Mouse (Mus musculus): ENCODE measurements around the gene Znhit1. TPM values are rescaled to one million over a fixed set of nuclear protein-coding genes. Genes with fewer than 3 reads are reported as not detected.

The Znhit1 gene
- 10 to 100 TPM; 83.2 to 88.3 TPM for total RNA-seq (2023)

GRCm38 (mm10) chr5:136987934-136988271 lies at the start of gene Znhit1:
TSS of gene Znhit1 (minus strand) at chr5:136988021.

GRCm38 (mm10) chr5:137026092-137026491 lies 38.3 kb upstream of the Znhit1 start, which contains the start of gene Vgf:
TSS of gene Vgf (plus strand) at chr5:137026392.

DNA sequence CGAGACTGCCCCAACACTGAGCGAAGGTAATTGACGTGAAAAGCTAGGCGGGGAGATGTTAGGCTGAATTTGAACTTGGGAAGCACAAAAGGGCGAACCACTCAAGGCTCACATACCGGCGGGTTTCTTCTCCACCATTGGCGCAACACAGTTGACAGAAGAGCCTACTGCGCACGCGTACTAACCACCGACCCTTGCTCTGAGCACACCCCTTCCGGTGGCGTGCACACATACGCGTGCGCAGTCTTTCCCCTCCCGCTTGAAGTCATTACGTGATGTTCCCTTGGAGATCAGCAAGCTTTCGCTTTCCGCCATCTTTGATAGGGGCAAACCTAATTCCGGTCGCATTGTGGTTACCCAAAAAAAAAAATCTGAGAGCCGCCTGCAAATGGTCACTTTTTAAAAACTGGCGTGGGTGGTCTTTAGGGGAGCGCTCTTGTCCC lies 1.1 kb downstream of the Znhit1 start, which contains the start of gene Plod3:
TSS of gene Plod3 (plus strand) at position 325 of the 443 bp plus-strand sequence.

GRCm38 (mm10) chr5:136966331-136966730 lies 21.5 kb downstream of the Znhit1 start, which contains the start of gene Cldn15:
TSS of gene Cldn15 (plus strand) at chr5:136966616.

DNA sequence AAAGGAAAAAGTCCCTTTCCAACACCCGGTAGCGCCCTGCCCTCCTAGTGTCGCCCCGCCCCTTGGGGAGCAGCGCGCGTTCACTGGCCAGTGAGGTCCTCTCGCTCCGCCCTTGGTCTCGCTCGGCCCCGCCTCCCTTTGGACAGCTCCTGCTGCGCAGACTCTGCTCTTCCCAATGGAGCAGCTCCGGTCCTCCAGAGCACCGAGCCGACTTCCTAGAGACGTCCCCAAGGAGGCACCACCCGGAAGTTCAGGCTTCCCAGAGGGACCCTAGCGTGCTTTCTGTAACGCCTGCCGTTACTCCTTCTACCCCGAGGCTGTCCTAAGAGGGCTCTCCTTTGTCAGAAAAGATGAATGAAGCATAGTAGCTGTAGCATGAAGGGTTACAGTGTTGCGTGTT lies 34.8 kb downstream of the Znhit1 start, which contains the start of gene Fis1:
TSS of gene Fis1 (plus strand) at position 261 of the 400 bp plus-strand sequence.

Other genes with a start within 250 kb of the Znhit1 start
- gene Col26a1, start 104.8 kb downstream of the Znhit1 start, total RNA-seq (2023), result not detected
- gene Ift22, start 79.9 kb downstream of the Znhit1 start, total RNA-seq (2023), result 1 to 10 TPM; 2.6 to 6.0 TPM
- 100 to 1,000 TPM; 193 to 219 TPM for gene Fis1, start 34.7 kb downstream of the Znhit1 start, total RNA-seq (2023)
- gene Cldn15, start 21.4 kb downstream of the Znhit1 start, total RNA-seq (2023), result 10 to 100 TPM; 47.5 to 57.3 TPM
- 100 to 1,000 TPM in 1 of 2 experiments, 10 to 100 TPM in 1; 94.6 to 114 TPM for gene Plod3, start 1.0 kb downstream of the Znhit1 start, total RNA-seq (2023)
- not detected for gene Vgf, start 38.4 kb upstream of the Znhit1 start, total RNA-seq (2023)
- 10 to 100 TPM; 34.6 to 42.4 TPM for gene Ap1s1, start 58.1 kb upstream of the Znhit1 start, total RNA-seq (2023)
- gene Serpine1, start 84.2 kb upstream of the Znhit1 start, total RNA-seq (2023), result under 1 TPM in 1 of 2 experiments, not detected in 1; 0.28 TPM
- gene Trim56, start 128.2 kb upstream of the Znhit1 start, total RNA-seq (2023), result 10 to 100 TPM; 32.8 to 36.3 TPM
- gene Muc3, start 161.3 kb upstream of the Znhit1 start, total RNA-seq (2023), result not detected
- 1 to 10 TPM; 1.7 to 2.9 TPM for gene Muc3a, start 224.4 kb upstream of the Znhit1 start, total RNA-seq (2023)

All from neutrophil, adult 83 days (primary cell).